Mouse (Mus musculus): ENCODE results near the gene Ddi2.

The Ddi2 gene

GRCm38 (mm10) chr4:141742381-141742780 lies 19.2 kb upstream of the Ddi2 start:
- DNase-seq (ENCODE audit: inconsistent age in 2 of 2, low spot score in 1 of 2) = no peak

GRCm38 (mm10) chr4:141741856-141742255 lies 18.6 kb upstream of the Ddi2 start:
- no peak for DNase-seq (ENCODE audit: inconsistent age in 2 of 2, low spot score in 1 of 2)

- DNase-seq (ENCODE audit: inconsistent age in 2 of 2, low spot score in 1 of 2) = no peak
Observed at GRCm38 (mm10) chr4:141738015-141738414, 14.8 kb upstream of the Ddi2 start.

- no peak for DNase-seq (ENCODE audit: inconsistent age in 2 of 2, low spot score in 1 of 2)
Observed at GRCm38 (mm10) chr4:141736856-141737255, 13.6 kb upstream of the Ddi2 start.

GRCm38 (mm10) chr4:141735206-141735560 lies 12.0 kb upstream of the Ddi2 start:
- DNase-seq (ENCODE audit: inconsistent age in 2 of 2, low spot score in 1 of 2) = no peak

- DNase-seq (ENCODE audit: inconsistent age in 2 of 2, low spot score in 1 of 2) = peak; percentile 93 to 96
Observed at GRCm38 (mm10) chr4:141734446-141735205, 11.4 kb upstream of the Ddi2 start.

GRCm38 (mm10) chr4:141731766-141732165 lies 8.5 kb upstream of the Ddi2 start:
- no peak for DNase-seq (ENCODE audit: inconsistent age in 2 of 2, low spot score in 1 of 2)

GRCm38 (mm10) chr4:141730401-141730800 lies 7.2 kb upstream of the Ddi2 start:
- DNase-seq (ENCODE audit: inconsistent age in 2 of 2, low spot score in 1 of 2) = no peak

GRCm38 (mm10) chr4:141729266-141729665 lies 6.0 kb upstream of the Ddi2 start:
- no peak for DNase-seq (ENCODE audit: inconsistent age in 2 of 2, low spot score in 1 of 2)

GRCm38 (mm10) chr4:141725738-141726137 lies 2.5 kb upstream of the Ddi2 start:
- DNase-seq (ENCODE audit: inconsistent age in 2 of 2, low spot score in 1 of 2) = no peak

GRCm38 (mm10) chr4:141725277-141725676 lies 2.1 kb upstream of the Ddi2 start:
- no peak for DNase-seq (ENCODE audit: inconsistent age in 2 of 2, low spot score in 1 of 2)

- DNase-seq (ENCODE audit: inconsistent age in 2 of 2, low spot score in 1 of 2) = peak in 1 of 2 experiments; percentile 45
Observed at GRCm38 (mm10) chr4:141724594-141724993, 1.4 kb upstream of the Ddi2 start.

GRCm38 (mm10) chr4:141723673-141724068 lies 452 bp upstream of the Ddi2 start:
- peak in 1 of 2 experiments; percentile 37 for DNase-seq (ENCODE audit: inconsistent age in 2 of 2, low spot score in 1 of 2)

- peak in 1 of 2 experiments; percentile 64 for DNase-seq (ENCODE audit: inconsistent age in 2 of 2, low spot score in 1 of 2)
Observed at GRCm38 (mm10) chr4:141721961-141722360, 1.3 kb downstream of the Ddi2 start.

- DNase-seq (ENCODE audit: inconsistent age in 2 of 2, low spot score in 1 of 2) = no peak
Observed at GRCm38 (mm10) chr4:141720761-141721523, 2.3 kb downstream of the Ddi2 start.

GRCm38 (mm10) chr4:141719304-141719703 lies 3.9 kb downstream of the Ddi2 start:
- no peak for DNase-seq (ENCODE audit: inconsistent age in 2 of 2, low spot score in 1 of 2)

GRCm38 (mm10) chr4:141717633-141718032 lies 5.6 kb downstream of the Ddi2 start:
- peak in 1 of 2 experiments; percentile 67 for DNase-seq (ENCODE audit: inconsistent age in 2 of 2, low spot score in 1 of 2)

- no peak for DNase-seq (ENCODE audit: inconsistent age in 2 of 2, low spot score in 1 of 2)
Observed at GRCm38 (mm10) chr4:141715027-141715426, 8.2 kb downstream of the Ddi2 start.

- no peak for DNase-seq (ENCODE audit: inconsistent age in 2 of 2, low spot score in 1 of 2)
Observed at GRCm38 (mm10) chr4:141713598-141714142, 9.5 kb downstream of the Ddi2 start.

GRCm38 (mm10) chr4:141711250-141711649 lies 12.0 kb downstream of the Ddi2 start:
- DNase-seq (ENCODE audit: inconsistent age in 2 of 2, low spot score in 1 of 2) = no peak

GRCm38 (mm10) chr4:141708971-141709370 lies 14.2 kb downstream of the Ddi2 start:
- peak in 1 of 2 experiments; percentile 43 for DNase-seq (ENCODE audit: inconsistent age in 2 of 2, low spot score in 1 of 2)

GRCm38 (mm10) chr4:141708005-141708404 lies 15.2 kb downstream of the Ddi2 start:
- DNase-seq (ENCODE audit: inconsistent age in 2 of 2, low spot score in 1 of 2) = no peak
